Mouse (Mus musculus) heart, postnatal 0 days (tissue): ENCODE measurements around the gene Aamp. TPM values are rescaled to one million over a fixed set of nuclear protein-coding genes. Genes with fewer than 3 reads are reported as not detected.
A peak's percentile ranks its signal among the peaks of the same experiment; 100 is the strongest.

Experiments
- ATAC-seq: fragments of 200-750 bp; cut with Nextera tagmentation; 2 replicates; pipeline ENCODE4 v1.8.0; 2017; ENCODE audit warnings: low read depth, moderate number of reproducible peaks, moderate library complexity; ENCODE audit not compliant: insufficient read depth
- DNase-seq: peaks from one replicate; pipeline ENCODE4 v3.0.0-alpha.2; 2016; ENCODE audit warnings: low spot score
- H3K27ac ChIP-seq: fragments of 300-500 bp; sonication (generic); 2 replicates; pipeline ENCODE4 v1.5.1; 2014; ENCODE audit warnings: low read depth, mild to moderate bottlenecking
- H3K27me3 ChIP-seq: fragments of 300-500 bp; sonication (generic); 2 replicates; pipeline ENCODE4 v1.6.1; 2014; ENCODE audit warnings: low read length, mixed read lengths; ENCODE audit not compliant: control insufficient read depth, insufficient read depth
- H3K36me3 ChIP-seq: fragments of 300-500 bp; sonication (generic); replicated peaks from 2 replicates; pipeline ENCODE4 v1.6.1; 2014; ENCODE audit warnings: low read length, mixed read lengths; ENCODE audit not compliant: control insufficient read depth, insufficient read depth
- H3K4me1 ChIP-seq: fragments of 300-500 bp; sonication (generic); 2 replicates; pipeline ENCODE4 v1.6.1; 2014; ENCODE audit warnings: antibody characterized with exemption; ENCODE audit not compliant: control insufficient read depth, insufficient read depth
- H3K4me2 ChIP-seq: fragments of 300-500 bp; sonication (generic); 2 replicates; pipeline ENCODE4 v1.6.1; 2014; ENCODE audit warnings: low read depth, mild to moderate bottlenecking, low read length, moderate library complexity
- H3K4me3 ChIP-seq: fragments of 300-500 bp; sonication (generic); 2 replicates; pipeline ENCODE4 v1.5.1; 2014; ENCODE audit warnings: low read depth, low read length
- H3K9ac ChIP-seq: fragments of 300-500 bp; sonication (generic); replicated peaks from 2 replicates; pipeline ENCODE4 v1.6.1; 2014; ENCODE audit warnings: low read depth, low read length, mixed read lengths
- H3K9me3 ChIP-seq: fragments of 300-500 bp; sonication (generic); replicated peaks from 2 replicates; pipeline ENCODE4 v1.6.1; 2016; ENCODE audit warnings: low read length; ENCODE audit not compliant: control insufficient read depth
- CTCF ChIP-seq: IDR thresholded peaks from 2 replicates; pipeline ENCODE4 v1.5.1; 2016; ENCODE audit warnings: antibody characterized with exemption, control low read depth, low read depth
- EP300 ChIP-seq: IDR thresholded peaks from 2 replicates; pipeline ENCODE4 v1.6.1; 2016; ENCODE audit warnings: antibody characterized with exemption, low read depth
- WGBS: fragments of 180-500 bp; shearing (Covaris S2); extraction: QIAGEN DNeasy Blood & Tissue Kit; methylation state at CpG from one replicate; pipeline ENCODE4 v1.1.7; 2014; 5-methylcytosine and 5-hydroxymethylcytosine counted together
- polyA plus RNA-seq: library from polyadenylated mRNA; unstranded; fragments of >200 nt; fragmentation: Nextera tagmentation; extraction: Ambion mirVana; gene quantifications from 2 replicates; pipeline ENCODE4 v1.2.1, GENCODE M21; 2015
- total RNA-seq: library from RNA; depleted of rRNA; stranded (reverse); fragments of >200 nt; gene quantifications from 2 replicates; pipeline ENCODE4 v1.2.3, GENCODE M21; 2014; ENCODE audit warnings: low replicate concordance

The Aamp gene
- total and polyA plus RNA-seq, 2 experiments from 2014 or later = 146 to 165 TPM

GRCm38 (mm10) chr1:74249331-74249980, 35.1 kb downstream of the Aamp start:
- TF ChIP-seq CTCF (no peak), EP300 (no peak)
- 48% methylated on average over 5 of the region's 5 CpGs for WGBS

GRCm38 (mm10) chr1:74248799-74249198, 35.7 kb downstream of the Aamp start:
- H3K36me3 ChIP-seq = peaks cover 46% of the 10 kb centered on the region
- peak overlapping the region; percentile 87 for H3K27ac ChIP-seq
- ATAC-seq = peak; percentile 78
- TF ChIP-seq CTCF = no peak
- no peak for TF ChIP-seq EP300
- 27% methylated on average over 1 of the region's 1 CpGs for WGBS
- H3K4me1 ChIP-seq = peaks cover 39% of the 10 kb centered on the region
- no peak overlapping the region for H3K4me3 ChIP-seq
- H3K9ac ChIP-seq = no peak overlapping the region
- DNase-seq = peak; percentile 80
- H3K9me3 ChIP-seq = no peaks in the 10 kb centered on the region
- H3K27me3 ChIP-seq = no peaks in the 10 kb centered on the region
- H3K4me2 ChIP-seq = peak overlapping the region; percentile 10; the same call in 1 of the 2 replicates

More at GRCm38 (mm10) chr1:74249331-74249980, 35.1 kb downstream of the Aamp start:
- Histone ChIP-seq H3K9ac (no peak overlapping the region), H3K27me3 (no peaks in the 10 kb centered on the region), H3K4me2 (peak overlapping the region; percentile 10; the same call in 1 of the 2 replicates), H3K4me3 (no peak overlapping the region), H3K4me1 (peaks cover 36% of the 10 kb centered on the region), H3K9me3 (no peaks in the 10 kb centered on the region), H3K27ac (peak overlapping the region; percentile 87), H3K36me3 (peaks cover 50% of the 10 kb centered on the region)
- DNase-seq (no peak), ATAC-seq (peak; percentile 33; the same call in 1 of the 2 replicates)

- Histone ChIP-seq H3K36me3 (peaks cover 16% of the 10 kb centered on the region), H3K9me3 (no peaks in the 10 kb centered on the region), H3K27ac (0 out of 2 replicates have a peak overlapping the region, but pooled peaks have one; percentile 15), H3K4me3 (no peak overlapping the region), H3K9ac (no peak overlapping the region), H3K27me3 (no peaks in the 10 kb centered on the region), H3K4me1 (peaks cover 55% of the 10 kb centered on the region), H3K4me2 (no peak overlapping the region)
- DNase-seq (no peak), ATAC-seq (no peak)
- TF ChIP-seq EP300 (no peak), CTCF (no peak)
- 69% methylated on average over 2 of the region's 2 CpGs for WGBS
Observed at GRCm38 (mm10) chr1:74245525-74245924, 39.0 kb downstream of the Aamp start.

GRCm38 (mm10) chr1:74240832-74241231, 43.7 kb downstream of the Aamp start:
- Histone ChIP-seq H3K27me3 (no peaks in the 10 kb centered on the region), H3K9me3 (no peaks in the 10 kb centered on the region), H3K27ac (peak overlapping the region; percentile 85), H3K9ac (peak overlapping the region; percentile 44), H3K4me3 (no peak overlapping the region), H3K4me1 (peaks cover 61% of the 10 kb centered on the region), H3K4me2 (peak overlapping the region; percentile 77), H3K36me3 (no peaks in the 10 kb centered on the region)
- WGBS = 25% methylated on average over 4 of the region's 4 CpGs
- TF ChIP-seq CTCF = no peak
- TF ChIP-seq EP300 = no peak
- DNase-seq (peak; percentile 27), ATAC-seq (no peak)

GRCm38 (mm10) chr1:74240311-74240710, 44.2 kb downstream of the Aamp start:
- Histone ChIP-seq H3K27ac (peak overlapping the region; percentile 85), H3K4me3 (peak overlapping the region; percentile 95; the same call in 1 of the 2 replicates), H3K9me3 (no peaks in the 10 kb centered on the region), H3K36me3 (no peaks in the 10 kb centered on the region), H3K4me1 (peaks cover 60% of the 10 kb centered on the region), H3K27me3 (no peaks in the 10 kb centered on the region), H3K9ac (peak overlapping the region; percentile 44), H3K4me2 (peak overlapping the region; percentile 77)
- peak; percentile 80 for DNase-seq
- no peak for ATAC-seq
- no peak for TF ChIP-seq EP300
- TF ChIP-seq CTCF = no peak
- 6% methylated on average over 6 of the region's 6 CpGs for WGBS

GRCm38 (mm10) chr1:74239618-74240017, 44.9 kb downstream of the Aamp start:
- Histone ChIP-seq H3K27ac (peak overlapping the region; percentile 85), H3K4me2 (peak overlapping the region; percentile 77), H3K9ac (peak overlapping the region; percentile 42; the same call in 1 of the 2 replicates), H3K36me3 (no peaks in the 10 kb centered on the region), H3K4me1 (peaks cover 54% of the 10 kb centered on the region), H3K27me3 (no peaks in the 10 kb centered on the region), H3K4me3 (peak overlapping the region; percentile 95), H3K9me3 (no peaks in the 10 kb centered on the region)
- TF ChIP-seq CTCF (no peak), EP300 (no peak)
- WGBS = 5% methylated on average over 11 of the region's 11 CpGs
- no peak for ATAC-seq
- peak; percentile 28 for DNase-seq
